In genomic region chr3:142770518-142770917, GRCm38 (mm10) we compare ENCODE assay signal across 32 mouse cellular contexts. TPM values are rescaled to one million over a fixed set of nuclear protein-coding genes. Genes with fewer than 3 reads are reported as not detected.
DNase-seq lines count a peak whose midpoint lies in the region; ATAC-seq and TF ChIP-seq lines count a peak whose summit lies in the region.
"Had no signal": no experiment of that assay in that cellular context is flagged by ENCODE, and none has a peak within 500 bp of the region (broad histone marks: within the 10 kb centered on the region; RNA-seq: fewer than 3 reads in every experiment).

No protein-coding gene starts in this region.

- no peak overlapping the region for H3K27ac ChIP-seq in heart, embryonic 12.5 days (ENCODE audit: poor library complexity, severe bottlenecking)
- H3K27ac ChIP-seq in intestine, postnatal 0 days (ENCODE audit: low read depth, low read length), result peak overlapping the region; percentile 63; the same call in 1 of the 2 replicates
- H3K27ac ChIP-seq in hindbrain, embryonic 13.5 days, result no peak overlapping the region
- H3K27ac ChIP-seq: embryonic facial prominence, embryonic 10.5 days; embryonic facial prominence, embryonic 13.5 days; forebrain, embryonic 12.5 days; forebrain, embryonic 15.5 days; heart, embryonic 10.5 days; heart, embryonic 15.5 days; hindbrain, embryonic 10.5 days; hindbrain, embryonic 14.5 days; hindbrain, postnatal 0 days had no signal

- WGBS in heart, embryonic 12.5 days, result 36% methylated on average over 1 of the region's 1 CpGs
- 26% methylated on average over 1 of the region's 1 CpGs for WGBS in intestine, postnatal 0 days
- 81% methylated on average over 1 of the region's 1 CpGs for WGBS in hindbrain, embryonic 13.5 days

- H3K4me1 ChIP-seq in heart, embryonic 12.5 days (replicated peaks), result peaks cover 34% of the 10 kb centered on the region
- no peaks in the 10 kb centered on the region; the same call in none of the 2 replicates for H3K4me1 ChIP-seq in intestine, postnatal 0 days (replicated peaks; ENCODE audit: control insufficient read depth, insufficient read depth, low read length)
- H3K4me1 ChIP-seq in hindbrain, embryonic 13.5 days (replicated peaks), result peaks cover 17% of the 10 kb centered on the region

- no peak for TF ChIP-seq CTCF in intestine, postnatal 0 days (IDR thresholded peaks at IDR 0.05; ENCODE audit: low read depth)

- peak; percentile 25 for DNase-seq in heart, adult 11 months
- DNase-seq in 416B (ENCODE audit: low read depth), result peak; percentile 47
- peak; percentile 29 for DNase-seq in CD4-positive helper T cell, adult 2 months (ENCODE audit: low read depth, low spot score)
- no peak for DNase-seq in right cerebral cortex, postnatal 25 days
- DNase-seq in testis, postnatal 14 days (ENCODE audit: low spot score), result no peak
- DNase-seq: adrenal gland, adult 8-10 months; adrenal gland, postnatal 25 days; cerebellum, adult 11 months; cerebellum, adult 2 months; cerebellum, adult 9-11 months; cerebellum, postnatal 36 days; embryo, embryonic 11 days; gastrocnemius, postnatal 10 days; heart, adult 18-20 months; heart, postnatal 10 days; heart, postnatal 36 days; kidney, adult 18-20 months had no signal

- no peaks in the 10 kb centered on the region for H3K27me3 ChIP-seq in heart, embryonic 12.5 days (replicated peaks)
- H3K27me3 ChIP-seq in intestine, postnatal 0 days (replicated peaks; ENCODE audit: control insufficient read depth, insufficient read depth, low read length), result no peaks in the 10 kb centered on the region
- H3K27me3 ChIP-seq in hindbrain, embryonic 13.5 days, result no peaks in the 10 kb centered on the region
- H3K27me3 ChIP-seq: embryonic facial prominence, embryonic 13.5 days; forebrain, embryonic 12.5 days; forebrain, embryonic 15.5 days; heart, embryonic 15.5 days had no signal

- H3K4me3 ChIP-seq in heart, embryonic 12.5 days, result no peak overlapping the region
- no peak overlapping the region for H3K4me3 ChIP-seq in intestine, postnatal 0 days (ENCODE audit: low read depth, low read length)
- H3K4me3 ChIP-seq in hindbrain, embryonic 13.5 days, result no peak overlapping the region
- H3K4me3 ChIP-seq: embryonic facial prominence, embryonic 10.5 days; embryonic facial prominence, embryonic 13.5 days; erythroblast, embryonic 14.5 days; forebrain, embryonic 12.5 days; forebrain, embryonic 15.5 days; heart, embryonic 10.5 days; heart, embryonic 15.5 days; hindbrain, embryonic 10.5 days had no signal

- no peaks in the 10 kb centered on the region for H3K9me3 ChIP-seq in heart, embryonic 12.5 days (replicated peaks)
- H3K9me3 ChIP-seq in intestine, postnatal 0 days (ENCODE audit: control insufficient read depth), result no peaks in the 10 kb centered on the region
- H3K9me3 ChIP-seq in hindbrain, embryonic 13.5 days, result no peaks in the 10 kb centered on the region
- H3K9me3 ChIP-seq: embryonic facial prominence, embryonic 10.5 days; embryonic facial prominence, embryonic 13.5 days; forebrain, embryonic 12.5 days; forebrain, embryonic 15.5 days; heart, embryonic 10.5 days; heart, embryonic 15.5 days; hindbrain, embryonic 10.5 days had no signal

- H3K4me2 ChIP-seq in heart, embryonic 12.5 days, result no peak overlapping the region
- H3K4me2 ChIP-seq in intestine, postnatal 0 days (replicated peaks; ENCODE audit: low read depth), result no peak overlapping the region
- no peak overlapping the region for H3K4me2 ChIP-seq in hindbrain, embryonic 13.5 days
- H3K4me2 ChIP-seq: embryonic facial prominence, embryonic 13.5 days; forebrain, embryonic 12.5 days; forebrain, embryonic 15.5 days; heart, embryonic 15.5 days; hindbrain, embryonic 14.5 days had no signal

- no peak for ATAC-seq in heart, embryonic 12.5 days (ENCODE audit: insufficient number of reproducible peaks, low FRiP score)
- peak; percentile 81 for ATAC-seq in intestine, postnatal 0 days
- ATAC-seq in hindbrain, embryonic 13.5 days (ENCODE audit: low FRiP score), result no peak
- ATAC-seq: activated CD4-positive, CD25-positive, alpha-beta regulatory T cell, adult 4 months; forebrain, embryonic 15.5 days; hindbrain, postnatal 0 days; inflammation-experienced regulatory T-cells, adult 6 months had no signal

- no peak overlapping the region for H3K9ac ChIP-seq in heart, embryonic 12.5 days
- H3K9ac ChIP-seq in intestine, postnatal 0 days (ENCODE audit: low read depth, low read length), result no peak overlapping the region
- no peak overlapping the region for H3K9ac ChIP-seq in hindbrain, embryonic 13.5 days
- H3K9ac ChIP-seq: embryonic facial prominence, embryonic 13.5 days; forebrain, embryonic 12.5 days; forebrain, embryonic 15.5 days; heart, embryonic 15.5 days; hindbrain, embryonic 14.5 days had no signal

- peaks cover 23% of the 10 kb centered on the region for H3K36me3 ChIP-seq in heart, embryonic 12.5 days
- peaks cover 11% of the 10 kb centered on the region; the same call in 1 of the 2 replicates for H3K36me3 ChIP-seq in intestine, postnatal 0 days (ENCODE audit: control insufficient read depth, insufficient read depth)
- H3K36me3 ChIP-seq in hindbrain, embryonic 13.5 days, result peaks cover 28% of the 10 kb centered on the region

RNA-seq across cellular contexts. Expression of gene Gtf2b, which starts 5.7 kb away (rescaled TPM):
- 56.6 and 58.4 TPM in 2 replicates for polyA plus RNA-seq in heart, embryonic 12.5 days (2016; fragmentation: Nextera tagmentation; extraction: Ambion mirVana)
- 73.6 and 79.4 TPM in 2 replicates for polyA plus RNA-seq in intestine, postnatal 0 days (2015; fragmentation: Nextera tagmentation; extraction: Ambion mirVana)
- 92.3 and 94.3 TPM in 2 replicates for polyA plus RNA-seq in hindbrain, embryonic 13.5 days (2015; fragmentation: Nextera tagmentation; extraction: Ambion mirVana)

Comparison
In these comparisons a context has a peak if more than half of its experiments do, and no peak if none do; other contexts are left out.
1. DNase-seq: peak in heart, adult 11 months (single experiment), 416B (single experiment) and CD4-positive helper T cell, adult 2 months (single experiment); none in right cerebral cortex, postnatal 25 days (single experiment) and testis, postnatal 14 days (single experiment).